Mouse (Mus musculus) myocyte (in vitro differentiated cells): ENCODE data around the gene Muc13.

Experiments
- E2F4 ChIP-seq: IDR thresholded peaks from one replicate; pipeline ENCODE4 v1.6.1; 2011; ENCODE audit warnings: mild to moderate bottlenecking, control low read depth, moderate library complexity; ENCODE audit not compliant: insufficient read depth
- MAX ChIP-seq: IDR thresholded peaks from one replicate; pipeline ENCODE4 v1.6.1; 2011; ENCODE audit warnings: low read depth, mild to moderate bottlenecking, control low read depth
- MYOD1 ChIP-seq, 3 experiments: IDR thresholded peaks; one replicate each; pipeline ENCODE4 v1.6.1; 2011; ENCODE audit warnings: control low read depth in 2 of 3, low read depth in 2 of 3, mild to moderate bottlenecking in 2 of 3, moderate library complexity in 1 of 3; ENCODE audit not compliant: insufficient read length in 2 of 3, control insufficient read depth in 1 of 3

GRCm38 (mm10) chr16:33828496-33828895, 34.7 kb downstream of the Muc13 start:
- no peak for TF ChIP-seq MYOD1 (IDR thresholded peaks at IDR 0.05; ENCODE audit: control insufficient read depth in 1 of 3, insufficient read length in 2 of 3, low read depth in 2 of 3)
- no peak for TF ChIP-seq E2F4
- TF ChIP-seq MAX = no peak
